Mouse (Mus musculus) gastrocnemius, adult 2 months (tissue): ENCODE data around the gene Icam1. TPM values are rescaled to one million over a fixed set of nuclear protein-coding genes. Genes with fewer than 3 reads are reported as not detected.
A peak's percentile ranks its signal among the peaks of the same experiment; 100 is the strongest.
"Not testable (repeated sequence)": the region's sequence is repeated elsewhere in the genome, so short reads cannot be mapped to it uniquely, and the experiment has no call there.

Experiments used
- DNase-seq: peaks from one replicate; pipeline ENCODE4 v3.0.0; 2022
- H3K27ac ChIP-seq: fragments of 200-600 bp; 2 replicates; pipeline ENCODE4 v1.8.1; 2022; ENCODE audit warnings: mild to moderate bottlenecking
- H3K4me3 ChIP-seq: fragments of 200-600 bp; 2 replicates; pipeline ENCODE4 v1.8.1; 2022; ENCODE audit warnings: mild to moderate bottlenecking, moderate library complexity
- CTCF ChIP-seq: fragments of 200-600 bp; IDR thresholded peaks from 2 replicates; pipeline ENCODE4 v1.8.1; 2022; ENCODE audit warnings: antibody characterized with exemption, mild to moderate bottlenecking, moderate library complexity
- intact Hi-C: fragments of 180-260 bp; cut with DNase I; formaldehyde crosslinking; loops from one replicate; pipeline ENCODE4 v1.15.1; 2025
- total RNA-seq, 2 experiments: library from RNA; stranded (reverse); gene quantifications; 2 replicates each; pipeline ENCODE4 v1.2.3; 2021

Gene Icam1
- total RNA-seq, 2 experiments from 2014 or later = 1.7 to 1.9 TPM

DNA sequence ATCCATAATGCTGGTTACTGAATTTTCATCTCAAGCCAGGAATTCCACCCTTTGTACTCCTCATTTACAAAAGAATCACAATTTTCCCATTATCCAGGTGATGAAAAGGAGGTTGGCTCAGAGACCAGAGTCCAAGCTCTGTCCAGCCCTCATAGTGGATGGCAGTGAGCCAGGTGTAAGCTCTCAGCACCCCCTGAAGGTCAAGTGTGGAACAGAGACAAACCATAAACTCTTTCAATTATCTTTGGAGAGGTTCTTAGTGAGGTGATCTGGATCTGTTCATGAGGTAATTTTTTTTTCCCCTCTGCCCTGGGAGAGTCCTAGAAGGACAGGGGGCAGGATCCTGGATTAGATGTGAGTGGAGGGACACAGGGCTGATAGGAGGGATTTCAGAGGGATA is 15.0 kb upstream of the Icam1 start:
- Histone ChIP-seq H3K4me3 (no peak overlapping the region), H3K27ac (no peak overlapping the region)
- no peak for DNase-seq
- intact Hi-C loops = loop anchor here (2.0 to 5.0 kb wide), 2 partner anchors 100 to 114 kb away; partner anchors contain the start of gene Ppan
- TF ChIP-seq CTCF = peak; percentile 36

DNA sequence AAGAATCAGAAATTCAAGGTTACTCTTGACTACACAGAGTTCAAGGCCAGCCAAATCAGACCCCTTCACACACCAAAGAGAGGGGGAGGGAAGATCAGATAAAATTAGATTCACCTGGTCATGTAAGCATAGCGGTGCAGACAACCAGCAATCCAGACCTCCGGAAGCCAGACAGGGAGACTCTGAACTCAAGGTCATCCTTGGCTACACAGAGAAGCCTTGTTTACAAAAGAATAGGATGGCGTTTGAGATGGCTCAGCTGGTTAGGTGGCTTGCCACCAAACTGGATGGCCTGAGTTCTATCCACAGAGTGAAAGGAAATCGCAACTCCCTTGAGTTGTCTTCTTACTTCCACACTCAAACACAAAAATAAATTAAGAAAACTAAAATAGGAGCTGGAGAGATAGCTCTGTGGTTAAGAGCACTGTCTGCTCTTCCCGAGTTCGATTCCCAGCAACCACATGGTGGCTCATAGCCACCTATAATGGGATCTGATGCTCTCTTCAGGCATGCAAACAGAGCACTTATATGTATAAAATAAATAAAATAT is 14.1 kb upstream of the Icam1 start:
- no peak overlapping the region for H3K27ac ChIP-seq
- intact Hi-C loops = loop anchor here (2.0 to 5.0 kb wide), 3 partner anchors 27 to 114 kb away; partner anchors contain the start of genes Icam4 and Ppan
- TF ChIP-seq CTCF = no peak
- no peak for DNase-seq
- H3K4me3 ChIP-seq = no peak overlapping the region

DNA sequence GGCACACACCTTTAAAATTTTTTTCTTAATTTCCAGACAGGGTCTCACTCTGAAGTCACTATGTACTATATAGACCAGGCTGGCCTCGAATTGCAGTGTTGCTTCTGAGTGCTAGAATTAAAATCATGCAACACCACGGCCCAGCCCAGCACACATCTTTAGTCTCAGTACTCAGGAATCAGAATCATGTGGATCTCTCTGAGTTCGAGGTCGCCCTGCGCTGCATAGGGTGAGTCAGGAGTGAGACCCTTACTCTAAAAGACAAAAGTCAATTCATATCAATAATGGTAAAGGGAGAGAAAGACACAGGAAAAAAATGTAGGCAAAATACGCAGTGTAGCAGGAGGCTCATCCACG is 13.5 kb upstream of the Icam1 start:
- peak overlapping the region; percentile 95 for H3K27ac ChIP-seq
- TF ChIP-seq CTCF = no peak
- peak overlapping the region; percentile 91 for H3K4me3 ChIP-seq
- intact Hi-C loops = loop anchor here (2.0 to 5.0 kb wide), 2 partner anchors 27 to 115 kb away; partner anchors contain the start of genes Icam4 and Ppan
- no peak for DNase-seq

DNA sequence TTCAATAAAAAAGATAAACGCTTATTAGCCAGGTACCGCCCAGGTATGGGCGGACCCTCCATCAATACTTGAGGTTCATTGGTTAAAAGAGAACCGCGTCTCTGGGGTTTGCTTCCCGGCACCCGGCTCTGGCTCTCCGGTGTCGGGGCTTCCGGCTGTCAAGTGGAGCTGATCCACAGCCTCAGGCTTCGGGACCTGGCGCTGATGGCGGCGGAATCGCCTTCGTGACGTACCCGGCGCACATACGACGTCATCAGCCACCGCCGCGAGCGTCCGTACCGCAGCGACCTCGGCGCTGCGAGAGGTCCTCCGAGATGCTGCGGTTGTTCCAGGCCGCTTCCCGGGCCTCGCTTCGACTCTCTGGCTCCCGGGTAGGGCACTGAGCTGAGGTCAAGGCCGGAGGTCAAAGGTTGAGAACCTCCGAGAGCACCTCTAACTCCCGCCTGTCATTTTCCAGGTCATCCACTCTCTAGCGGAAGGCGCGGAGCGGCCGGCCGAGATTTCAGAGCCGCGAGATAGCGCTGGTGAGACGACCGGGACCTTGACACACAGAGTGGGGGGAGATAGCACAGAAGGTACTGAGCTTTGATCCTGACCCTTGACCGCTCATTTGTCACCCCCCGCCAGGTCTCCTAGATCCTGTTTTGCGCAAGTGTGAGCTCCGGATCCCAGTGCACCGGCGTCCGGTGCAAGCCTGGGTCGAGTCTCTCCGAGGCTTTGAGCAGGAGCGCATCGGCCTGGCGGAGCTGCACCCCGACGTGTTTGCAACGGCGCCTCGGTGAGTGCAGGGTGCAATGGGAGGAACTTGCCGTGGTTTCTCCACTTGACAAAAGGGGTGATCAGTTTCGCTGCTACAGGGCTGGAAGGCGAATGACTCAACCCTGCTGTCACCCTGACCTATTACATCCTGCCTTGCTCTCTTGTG is 12.9 kb upstream of the Icam1 start, which contains the start of gene Mrpl4:
TSS of gene Mrpl4 (plus strand) at position 112 of the 925 bp plus-strand sequence.
- Histone ChIP-seq H3K27ac (peak within 1 kb of the TSS; percentile 95), H3K4me3 (peak within 1 kb of the TSS; percentile 91)
- DNase-seq = peak; percentile 91
- TF ChIP-seq CTCF = no peak
- intact Hi-C loops = loop anchor here (2.0 to 5.0 kb wide), 2 partner anchors 26 to 116 kb away; partner anchors contain the start of genes Icam4 and Ppan

DNA sequence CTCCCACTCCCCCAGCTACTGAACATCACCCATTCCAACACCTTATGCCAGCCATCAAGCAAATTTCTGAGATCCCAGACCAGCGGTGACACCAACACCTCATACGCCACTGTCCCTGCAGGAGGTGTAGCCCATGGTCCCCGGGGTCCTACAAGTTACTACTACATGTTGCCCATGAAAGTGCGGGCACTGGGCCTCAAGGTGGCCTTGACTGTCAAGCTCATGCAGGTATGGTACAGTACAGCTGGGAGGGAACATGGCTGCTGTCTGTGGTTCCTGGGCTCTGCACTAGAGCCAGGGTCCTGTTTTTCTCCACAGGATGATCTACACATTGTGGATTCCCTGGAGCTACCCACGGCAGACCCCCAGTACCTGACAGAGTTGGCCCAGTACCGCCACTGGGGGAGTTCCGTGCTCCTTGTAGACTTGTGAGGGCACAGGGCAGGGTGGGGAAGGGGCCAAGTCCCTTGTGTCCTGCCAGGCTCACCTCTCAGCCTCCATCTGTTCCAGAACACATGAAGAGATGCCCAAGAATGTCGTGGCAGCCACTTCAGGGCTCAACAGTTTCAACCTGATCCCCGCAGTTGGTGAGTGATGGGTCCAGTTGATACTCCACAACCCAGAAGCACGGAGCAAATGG is 8.4 kb upstream of the Icam1 start:
- DNase-seq = no peak
- intact Hi-C loops = no loop called here
- TF ChIP-seq CTCF = no peak
- no peak overlapping the region for H3K27ac ChIP-seq
- no peak overlapping the region for H3K4me3 ChIP-seq

DNA sequence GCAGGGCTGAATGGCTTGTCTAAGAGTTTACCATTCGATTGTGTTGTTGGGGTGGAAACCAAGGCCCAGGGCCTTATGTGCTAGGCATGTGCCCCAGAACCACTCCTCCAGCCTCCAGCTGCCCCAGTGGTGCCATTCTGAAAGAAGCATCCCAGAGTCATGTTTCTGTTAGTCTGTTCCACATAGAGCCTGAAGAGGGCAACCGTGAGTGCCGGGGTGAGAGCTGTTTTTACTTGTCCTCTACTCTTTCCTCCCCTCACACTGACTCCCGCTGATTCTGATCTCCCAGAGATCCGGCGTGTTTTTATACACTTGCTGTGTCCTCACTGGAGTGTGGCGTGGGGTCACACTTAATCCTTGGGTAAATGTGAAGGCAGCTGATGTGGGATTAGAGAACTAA is 7.8 kb upstream of the Icam1 start:
- no peak overlapping the region for H3K27ac ChIP-seq
- intact Hi-C loops = no loop called here

DNA sequence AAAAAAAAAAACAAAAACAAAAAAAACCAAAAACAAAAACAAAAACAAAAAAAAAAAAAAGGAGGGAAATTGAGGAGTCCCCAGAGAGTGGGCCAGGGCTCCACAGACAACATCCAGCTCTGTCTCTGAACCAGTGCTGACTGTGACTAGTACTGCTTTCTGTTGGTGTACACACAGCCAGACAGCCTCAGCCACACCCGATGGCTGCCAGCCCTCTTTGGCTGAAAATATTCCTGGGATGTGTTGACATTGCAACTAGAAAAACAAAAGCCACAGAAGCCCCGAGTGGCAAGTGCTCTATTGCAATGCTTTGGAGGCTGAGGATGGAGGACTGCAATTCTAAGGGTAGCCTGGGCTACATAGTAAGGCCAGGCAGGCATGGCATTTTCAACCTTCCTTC is 5.4 kb upstream of the Icam1 start:
- DNase-seq = peak; percentile 69
- no peak for TF ChIP-seq CTCF
- Histone ChIP-seq H3K4me3 (no peak overlapping the region), H3K27ac (peak overlapping the region; percentile 63)
- intact Hi-C loops = no loop called here

More for the DNA sequence above, 7.8 kb upstream of the Icam1 start:
- no peak for DNase-seq
- H3K4me3 ChIP-seq = no peak overlapping the region
- peak; percentile 30; the same call in 1 of the 2 replicates for TF ChIP-seq CTCF

DNA sequence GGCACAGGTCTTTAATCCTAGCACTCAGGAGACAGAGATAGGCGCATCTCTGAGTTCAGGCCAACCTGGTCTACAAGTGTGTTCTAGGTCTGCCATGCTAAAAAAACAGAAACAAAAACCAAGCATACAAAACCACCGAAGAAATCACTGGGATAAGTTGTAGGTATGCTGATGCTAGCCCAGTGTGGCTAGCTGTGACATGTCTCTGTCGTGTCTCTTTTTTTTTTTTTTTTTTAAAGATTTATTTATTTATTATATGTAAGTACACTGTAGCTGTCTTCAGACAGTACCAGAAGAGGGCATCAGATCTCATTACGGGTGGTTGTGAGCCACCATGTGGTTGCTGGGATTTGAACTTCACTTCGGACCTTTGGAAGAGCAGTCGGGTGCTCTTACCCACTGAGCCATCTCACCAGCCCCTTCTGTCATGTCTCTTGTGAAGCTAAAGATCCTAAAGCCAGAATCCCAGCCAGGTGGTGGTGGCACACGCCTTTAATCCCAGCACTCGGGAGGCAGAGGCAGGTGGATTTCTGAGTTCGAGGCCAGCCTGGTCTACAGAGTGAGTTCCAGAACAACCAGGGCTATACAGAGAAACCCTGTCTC is 4.7 kb upstream of the Icam1 start:
- H3K4me3 ChIP-seq, DNase-seq, intact Hi-C loops: not testable (repeated sequence)
- peak overlapping the region; percentile 63 for H3K27ac ChIP-seq

DNA sequence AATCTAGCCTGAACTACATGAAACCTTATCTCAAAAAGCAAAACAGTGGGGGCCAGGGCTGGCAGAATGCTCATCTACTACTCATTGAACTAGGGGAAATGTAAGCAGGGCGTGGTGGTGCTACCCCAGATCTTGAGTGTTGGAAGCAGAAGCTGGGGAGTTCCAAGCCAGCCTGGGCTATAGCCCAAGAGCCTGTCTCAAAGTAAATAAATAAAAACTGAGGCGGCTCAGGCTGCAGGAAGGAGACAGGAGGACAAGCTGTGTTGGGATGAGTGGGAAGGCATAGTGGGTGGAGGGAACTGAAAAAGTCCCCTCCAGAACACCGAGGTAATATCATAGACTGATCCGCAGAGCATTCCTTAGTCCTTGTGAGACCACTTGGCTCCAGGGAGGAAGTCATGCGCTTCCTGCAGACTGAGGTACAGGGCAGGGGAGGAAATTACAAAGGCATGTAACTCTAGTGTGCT is 3.9 kb upstream of the Icam1 start:
- intact Hi-C loops = no loop called here
- H3K27ac ChIP-seq = peak overlapping the region; percentile 71
- peak overlapping the region; percentile 13; the same call in 1 of the 2 replicates for H3K4me3 ChIP-seq
- TF ChIP-seq CTCF = no peak
- peak; percentile 42 for DNase-seq

DNA sequence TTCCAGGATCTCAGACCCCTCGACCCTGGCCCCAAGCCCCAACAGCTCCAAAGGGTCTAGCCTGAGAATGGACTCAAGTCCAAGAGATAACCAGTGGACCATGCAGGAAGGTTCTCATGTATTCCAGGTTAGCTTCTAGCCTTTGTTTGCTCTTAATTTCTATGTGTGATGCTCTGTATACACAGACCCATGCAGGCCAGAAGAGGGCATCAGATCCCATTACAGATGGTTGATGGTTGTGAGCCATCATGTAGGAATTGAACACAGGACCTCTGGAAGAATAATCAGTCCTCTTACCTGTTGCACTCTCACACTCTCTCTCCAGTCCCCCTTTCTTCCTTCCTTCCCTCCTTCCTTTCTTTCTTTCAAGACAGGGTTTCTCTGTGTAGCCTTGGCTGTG is 3.4 kb upstream of the Icam1 start:
- intact Hi-C loops = no loop called here
- no peak for DNase-seq
- peak overlapping the region; percentile 13; the same call in 1 of the 2 replicates for H3K4me3 ChIP-seq
- H3K27ac ChIP-seq = peak overlapping the region; percentile 71
- TF ChIP-seq CTCF = no peak; the same call in 1 of the 2 replicates

DNA sequence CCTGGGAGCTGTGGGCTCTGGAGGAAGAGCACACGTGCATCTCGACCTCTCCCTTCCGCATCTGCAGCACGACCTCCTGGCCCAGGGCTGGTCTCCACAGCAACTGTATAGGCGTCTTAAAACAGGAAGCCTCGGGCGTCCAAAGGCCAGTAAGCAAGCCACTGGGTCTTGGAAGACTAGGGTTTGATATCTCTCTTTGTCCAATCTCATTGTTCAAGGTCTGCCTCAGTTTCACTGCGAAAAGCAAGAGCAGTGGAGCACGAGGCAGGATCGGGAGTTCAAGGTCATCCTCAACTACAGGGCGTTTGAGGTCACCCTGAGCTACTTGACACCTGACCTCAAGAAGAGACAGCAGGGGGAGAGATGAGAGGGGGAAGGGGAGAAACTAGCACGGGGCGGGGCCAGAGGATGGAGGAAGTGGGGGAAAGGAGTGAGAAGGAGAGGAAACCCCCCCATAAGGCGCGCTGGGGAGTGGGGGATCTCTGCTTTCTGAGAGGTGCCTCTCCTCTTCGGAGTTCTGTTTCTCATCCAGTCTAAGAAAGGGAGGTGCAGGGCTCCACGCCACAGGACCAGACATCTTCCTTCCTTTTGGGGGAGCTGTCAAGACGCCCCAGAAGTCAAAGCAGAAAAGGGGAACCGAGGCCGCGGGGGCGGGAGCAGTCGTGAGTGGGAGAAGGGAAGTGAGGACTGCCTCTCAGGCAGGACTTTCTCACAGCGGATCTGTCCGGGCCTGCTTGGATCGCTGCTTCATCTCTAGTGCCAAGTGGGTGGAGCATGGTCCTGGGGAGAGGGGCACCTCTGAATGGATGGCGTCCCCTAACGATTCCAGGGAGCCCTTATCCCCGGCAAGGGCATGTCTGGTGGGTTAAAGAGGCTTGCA is 854 bp upstream of the Icam1 start:
- H3K4me3 ChIP-seq = peak overlapping the region; percentile 74
- intact Hi-C loops = no loop called here
- TF ChIP-seq CTCF = no peak

More for the DNA sequence above, 854 bp upstream of the Icam1 start:
- peak overlapping the region; percentile 73 for H3K27ac ChIP-seq
- DNase-seq = peak; percentile 70
